16 mouse cellular contexts compared by ENCODE assay signal in the genomic region with DNA sequence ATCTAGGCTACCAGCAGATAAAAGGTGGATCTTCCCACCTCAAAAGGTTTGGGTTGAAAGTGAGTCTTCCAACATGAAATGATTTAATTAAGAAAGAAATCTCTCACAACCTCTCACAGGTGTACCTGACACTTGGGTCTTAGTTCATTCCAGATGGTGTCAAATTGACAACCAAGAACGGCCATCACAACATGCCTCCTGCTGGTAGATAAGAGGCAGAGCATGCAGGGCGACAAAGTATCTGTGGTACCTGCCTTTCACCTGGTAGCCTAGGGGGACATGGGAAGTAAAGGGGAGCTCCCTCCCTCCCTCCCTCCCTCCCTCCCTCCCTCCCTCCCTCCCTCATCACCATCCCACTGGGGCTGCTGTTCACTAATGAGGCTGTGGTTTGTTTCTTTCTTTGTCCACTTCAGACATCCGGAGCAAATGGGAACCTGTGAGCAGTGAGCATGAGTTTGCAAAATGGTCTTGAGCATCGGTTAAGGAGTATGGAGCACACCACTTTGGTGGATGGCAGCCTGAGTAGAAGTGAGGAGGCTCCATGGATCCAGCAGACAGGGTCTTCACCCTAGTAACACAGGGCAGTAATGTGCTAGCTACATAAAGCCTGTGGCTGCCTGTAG. TPM values are rescaled to one million over a fixed set of nuclear protein-coding genes. Genes with fewer than 3 reads are reported as not detected.
DNase-seq lines count a peak whose midpoint lies in the region; ATAC-seq and TF ChIP-seq lines count a peak whose summit lies in the region.
"Had no signal": no experiment of that assay in that cellular context is flagged by ENCODE, and none has a peak within 500 bp of the region (broad histone marks: within the 10 kb centered on the region; RNA-seq: fewer than 3 reads in every experiment).

No protein-coding gene starts in this region.

- no peak overlapping the region for H3K4me2 ChIP-seq in lung, embryonic 14.5 days
- no peak overlapping the region for H3K4me2 ChIP-seq in stomach, postnatal 0 days (replicated peaks; ENCODE audit: low read depth)
- H3K4me2 ChIP-seq: heart, embryonic 15.5 days had no signal

- no peak for TF ChIP-seq EP300 in heart, adult 2 months (IDR thresholded peaks at IDR 0.05; ENCODE audit: insufficient read depth, low read depth, low read length)
- no peak for TF ChIP-seq EP300 in stomach, postnatal 0 days (optimal IDR thresholded peaks at IDR 0.05)

- TF ChIP-seq CTCF in heart, adult 2 months (IDR thresholded peaks at IDR 0.05): 0 out of 2 replicates have a peak, but pooled peaks have one; percentile 5
- 0 out of 2 replicates have a peak, but pooled peaks have one; percentile 15 for TF ChIP-seq CTCF in lung, embryonic 14.5 days (IDR thresholded peaks at IDR 0.05; ENCODE audit: low read depth)
- TF ChIP-seq CTCF in stomach, postnatal 0 days (IDR thresholded peaks at IDR 0.05; ENCODE audit: low read depth): peak; percentile 17; the same call in 1 of the 2 replicates

- ATAC-seq in lung, embryonic 14.5 days (ENCODE audit: insufficient read depth): no peak
- no peak for ATAC-seq in stomach, postnatal 0 days (ENCODE audit: low FRiP score, low TSS enrichment)

- H3K79me2 ChIP-seq in heart, adult 2 months (replicated peaks; ENCODE audit: control insufficient read depth, insufficient read depth, low read length): no peaks in the 10 kb centered on the region

- WGBS in heart, adult 2 months: 62% methylated on average over 4 of the region's 4 CpGs
- 58% methylated on average over 4 of the region's 4 CpGs for WGBS in lung, embryonic 14.5 days
- WGBS in stomach, postnatal 0 days: 57% methylated on average over 4 of the region's 4 CpGs

- no peaks in the 10 kb centered on the region for H3K36me3 ChIP-seq in heart, adult 2 months (ENCODE audit: control insufficient read depth, insufficient read depth, low read length)
- no peaks in the 10 kb centered on the region for H3K36me3 ChIP-seq in lung, embryonic 14.5 days (ENCODE audit: insufficient read depth)
- H3K36me3 ChIP-seq in stomach, postnatal 0 days (ENCODE audit: control insufficient read depth, insufficient read depth, low read length): no peaks in the 10 kb centered on the region
- H3K36me3 ChIP-seq: heart, embryonic 15.5 days had no signal

- H3K27ac ChIP-seq in heart, adult 2 months: no peak overlapping the region
- H3K27ac ChIP-seq in lung, embryonic 14.5 days (ENCODE audit: low read depth): no peak overlapping the region
- no peak overlapping the region for H3K27ac ChIP-seq in stomach, postnatal 0 days (replicated peaks)
- H3K27ac ChIP-seq: heart, embryonic 15.5 days had no signal

- H3K9me3 ChIP-seq in lung, embryonic 14.5 days (ENCODE audit: low read depth, low read length): no peaks in the 10 kb centered on the region
- no peaks in the 10 kb centered on the region for H3K9me3 ChIP-seq in stomach, postnatal 0 days (ENCODE audit: control insufficient read depth, low read length)
- H3K9me3 ChIP-seq: heart, embryonic 15.5 days had no signal

- intact Hi-C loops in heart, adult 2 months (cut with DNase I): no loop called here

- H3K4me1 ChIP-seq in heart, adult 2 months (ENCODE audit: control insufficient read depth, insufficient read depth, low read length): no peaks in the 10 kb centered on the region
- no peaks in the 10 kb centered on the region for H3K4me1 ChIP-seq in lung, embryonic 14.5 days (ENCODE audit: insufficient read depth)
- no peaks in the 10 kb centered on the region for H3K4me1 ChIP-seq in stomach, postnatal 0 days (replicated peaks; ENCODE audit: control insufficient read depth, insufficient read depth)
- H3K4me1 ChIP-seq: heart, embryonic 15.5 days had no signal

- no peak for DNase-seq in heart, adult 2 months
- no peak for DNase-seq in heart, postnatal 4 days
- no peak for DNase-seq in lung, embryonic 14.5 days
- DNase-seq in lung, postnatal 25 days (ENCODE audit: low spot score): no peak
- DNase-seq in ZHBTc4 (ENCODE audit: low read depth, low spot score): peak; percentile 40
- DNase-seq in stomach, postnatal 0 days (ENCODE audit: low spot score): no peak
- DNase-seq in thymus, postnatal 10 days (ENCODE audit: low spot score in 2 of 2): no peak
- DNase-seq: adrenal gland, postnatal 25 days; cerebellum, adult 11-12 months; cerebellum, postnatal 25 days; gastrocnemius, postnatal 14 days; kidney, adult 2 months; lung, postnatal 36 days; right cerebral cortex, postnatal 4 days; thymus, postnatal 14 days had no signal

- no peak for TF ChIP-seq POLR2A in heart, adult 2 months (IDR thresholded peaks at IDR 0.05; ENCODE audit: insufficient read depth, low read depth, low read length)

- no peak overlapping the region for H3K9ac ChIP-seq in heart, adult 2 months (ENCODE audit: low read depth, low read length)
- no peak overlapping the region for H3K9ac ChIP-seq in lung, embryonic 14.5 days
- H3K9ac ChIP-seq in stomach, postnatal 0 days (ENCODE audit: low read length): no peak overlapping the region
- H3K9ac ChIP-seq: heart, embryonic 15.5 days had no signal

- no peak overlapping the region for H3K4me3 ChIP-seq in heart, adult 2 months
- no peak overlapping the region for H3K4me3 ChIP-seq in lung, embryonic 14.5 days (ENCODE audit: low read depth, low read length)
- H3K4me3 ChIP-seq in stomach, postnatal 0 days (ENCODE audit: low read depth, low read length): no peak overlapping the region
- H3K4me3 ChIP-seq: heart, embryonic 15.5 days had no signal

- no peaks in the 10 kb centered on the region for H3K27me3 ChIP-seq in heart, adult 2 months (ENCODE audit: control insufficient read depth, insufficient read depth, low read length)
- no peaks in the 10 kb centered on the region for H3K27me3 ChIP-seq in lung, embryonic 14.5 days (ENCODE audit: insufficient read depth, low read length)
- H3K27me3 ChIP-seq in stomach, postnatal 0 days (ENCODE audit: control insufficient read depth, insufficient read depth, low read length): no peaks in the 10 kb centered on the region
- H3K27me3 ChIP-seq: heart, embryonic 15.5 days had no signal

RNA-seq across cellular contexts. Expression of gene Kcnd3, which starts 11.1 kb away (rescaled TPM):
- 10 to 100 TPM in 1 of 2 experiments, 1 to 10 TPM in 1; 9.0 to 11.8 TPM for total RNA-seq in heart, adult 2 months (2021)
- 8.4 and 14.6 TPM in 2 replicates for polyA plus RNA-seq in heart, adult 2 months (2012; rRNA removed)
- total RNA-seq in heart, postnatal 4 days (2021): 1 to 10 TPM in 1 of 2 experiments, under 1 TPM in 1; 0.90 to 1.0 TPM
- 0.39 and 0.50 TPM in 2 replicates for polyA plus RNA-seq in lung, embryonic 14.5 days (2014; fragmentation: Nextera tagmentation; extraction: Ambion mirVana)
- 2.4 and 2.7 TPM in 2 replicates for polyA plus RNA-seq in stomach, postnatal 0 days (2015; fragmentation: Nextera tagmentation; extraction: Ambion mirVana)
